ENCODE assay signal across 10 mouse cellular contexts in the genomic region with DNA sequence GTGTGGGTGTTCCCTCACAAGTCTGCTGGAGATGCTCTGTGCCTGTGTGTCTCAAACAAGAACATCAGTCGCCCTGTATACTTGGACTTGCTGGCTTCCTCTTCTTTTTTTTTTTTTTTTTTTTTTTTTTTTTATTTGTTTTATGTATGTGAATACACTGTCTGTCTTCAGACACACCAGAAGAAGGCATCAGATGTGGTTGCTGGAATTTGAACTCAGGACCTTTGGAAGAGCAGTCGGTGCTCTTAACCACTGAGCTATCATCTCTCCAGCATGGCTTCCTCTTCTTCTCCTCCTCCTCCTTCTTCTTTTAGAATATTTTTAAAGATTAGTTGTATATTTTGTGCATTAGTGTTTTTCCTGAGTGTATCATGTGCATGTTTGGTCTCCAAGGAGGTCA. TPM values are rescaled to one million over a fixed set of nuclear protein-coding genes. Genes with fewer than 3 reads are reported as not detected.
DNase-seq lines count a peak whose midpoint lies in the region; ATAC-seq and TF ChIP-seq lines count a peak whose summit lies in the region.
"Had no signal": no experiment of that assay in that cellular context is flagged by ENCODE, and none has a peak within 500 bp of the region (broad histone marks: within the 10 kb centered on the region; RNA-seq: fewer than 3 reads in every experiment).

No protein-coding gene starts in this region.

- H3K4me1 ChIP-seq in lung, embryonic 14.5 days (ENCODE audit: insufficient read depth) = no peaks in the 10 kb centered on the region
- H3K4me1 ChIP-seq in lung, postnatal 0 days (ENCODE audit: insufficient read depth, low read depth, low read length) = no peaks in the 10 kb centered on the region
- no peaks in the 10 kb centered on the region for H3K4me1 ChIP-seq in heart, embryonic 12.5 days (replicated peaks)
- H3K4me1 ChIP-seq in forebrain, embryonic 13.5 days = no peaks in the 10 kb centered on the region

- DNase-seq in adrenal gland, postnatal 10 days = peak; percentile 37
- DNase-seq in adrenal gland, postnatal 14 days = no peak
- peak; percentile 22 for DNase-seq in lung, embryonic 14.5 days
- no peak for DNase-seq in lung, postnatal 0 days (ENCODE audit: low spot score)
- peak; percentile 54 to 87 for DNase-seq in spleen, postnatal 4 days (ENCODE audit: low spot score in 2 of 2)
- DNase-seq: cerebellum, adult 2 months had no signal

- peaks cover 4% of the 10 kb centered on the region for H3K9me3 ChIP-seq in lung, embryonic 14.5 days (ENCODE audit: low read depth, low read length)
- no peaks in the 10 kb centered on the region for H3K9me3 ChIP-seq in lung, postnatal 0 days (ENCODE audit: low read length)
- H3K9me3 ChIP-seq in heart, embryonic 12.5 days (replicated peaks) = peaks cover 3% of the 10 kb centered on the region; the same call in 1 of the 2 replicates
- H3K9me3 ChIP-seq in forebrain, embryonic 13.5 days (replicated peaks) = peaks cover 4% of the 10 kb centered on the region

- no peak for TF ChIP-seq EP300 in lung, postnatal 0 days (IDR thresholded peaks at IDR 0.05)

- ATAC-seq in lung, embryonic 14.5 days (ENCODE audit: insufficient read depth) = no peak
- ATAC-seq in lung, postnatal 0 days = no peak
- 0 out of 2 replicates have a peak, but pooled peaks have one; percentile 72 for ATAC-seq in heart, embryonic 12.5 days (ENCODE audit: insufficient number of reproducible peaks, low FRiP score)
- no peak for ATAC-seq in forebrain, embryonic 13.5 days
- no peak for ATAC-seq in granulocyte monocyte progenitor cell, adult 5-6 weeks (replicated peaks; ENCODE audit: poor library complexity, severe bottlenecking)

- no peak overlapping the region for H3K9ac ChIP-seq in lung, embryonic 14.5 days
- H3K9ac ChIP-seq in lung, postnatal 0 days (replicated peaks; ENCODE audit: low read depth) = no peak overlapping the region
- no peak overlapping the region for H3K9ac ChIP-seq in heart, embryonic 12.5 days
- no peak overlapping the region for H3K9ac ChIP-seq in forebrain, embryonic 13.5 days
- H3K9ac ChIP-seq: limb, embryonic 13.5 days had no signal

- H3K36me3 ChIP-seq in lung, embryonic 14.5 days (ENCODE audit: insufficient read depth) = no peaks in the 10 kb centered on the region
- no peaks in the 10 kb centered on the region for H3K36me3 ChIP-seq in lung, postnatal 0 days (ENCODE audit: insufficient read depth, low read length)
- H3K36me3 ChIP-seq in heart, embryonic 12.5 days = no peaks in the 10 kb centered on the region
- no peaks in the 10 kb centered on the region for H3K36me3 ChIP-seq in forebrain, embryonic 13.5 days (ENCODE audit: poor library complexity, severe bottlenecking)
- H3K36me3 ChIP-seq: limb, embryonic 13.5 days had no signal

- no peak overlapping the region for H3K27ac ChIP-seq in lung, embryonic 14.5 days (ENCODE audit: low read depth)
- no peak overlapping the region for H3K27ac ChIP-seq in lung, postnatal 0 days (ENCODE audit: low read length)
- no peak overlapping the region for H3K27ac ChIP-seq in heart, embryonic 12.5 days (ENCODE audit: poor library complexity, severe bottlenecking)
- H3K27ac ChIP-seq in forebrain, embryonic 13.5 days = no peak overlapping the region
- H3K27ac ChIP-seq: limb, embryonic 13.5 days had no signal

- H3K4me2 ChIP-seq in lung, embryonic 14.5 days = no peak overlapping the region
- H3K4me2 ChIP-seq in lung, postnatal 0 days (replicated peaks; ENCODE audit: low read depth, low read length) = no peak overlapping the region
- H3K4me2 ChIP-seq in heart, embryonic 12.5 days = no peak overlapping the region
- no peak overlapping the region for H3K4me2 ChIP-seq in forebrain, embryonic 13.5 days
- H3K4me2 ChIP-seq: limb, embryonic 13.5 days had no signal

- no peaks in the 10 kb centered on the region for H3K27me3 ChIP-seq in lung, embryonic 14.5 days (ENCODE audit: insufficient read depth, low read length)
- H3K27me3 ChIP-seq in lung, postnatal 0 days (replicated peaks; ENCODE audit: insufficient read depth, low read length) = no peaks in the 10 kb centered on the region
- peaks cover 19% of the 10 kb centered on the region for H3K27me3 ChIP-seq in heart, embryonic 12.5 days (replicated peaks)
- H3K27me3 ChIP-seq in forebrain, embryonic 13.5 days = peaks cover 9% of the 10 kb centered on the region

- no peak for TF ChIP-seq CTCF in lung, embryonic 14.5 days (IDR thresholded peaks at IDR 0.05; ENCODE audit: low read depth)
- TF ChIP-seq CTCF in lung, postnatal 0 days (IDR thresholded peaks at IDR 0.05) = no peak

- H3K4me3 ChIP-seq in lung, embryonic 14.5 days (ENCODE audit: low read depth, low read length) = no peak overlapping the region
- H3K4me3 ChIP-seq in lung, postnatal 0 days (ENCODE audit: low read depth, low read length) = no peak overlapping the region
- no peak overlapping the region for H3K4me3 ChIP-seq in heart, embryonic 12.5 days
- H3K4me3 ChIP-seq in forebrain, embryonic 13.5 days = no peak overlapping the region
- H3K4me3 ChIP-seq: limb, embryonic 13.5 days had no signal

- 82% methylated on average over 2 of the region's 2 CpGs for WGBS in lung, embryonic 14.5 days
- 71% methylated on average over 2 of the region's 2 CpGs for WGBS in lung, postnatal 0 days
- WGBS in heart, embryonic 12.5 days = 69% methylated on average over 2 of the region's 2 CpGs
- WGBS in forebrain, embryonic 13.5 days = 85% methylated on average over 2 of the region's 2 CpGs

RNA-seq across cellular contexts. Expression of gene Trim50, which starts 4.5 kb away (rescaled TPM):
- total RNA-seq in adrenal gland, postnatal 10 days (2021) = not detected
- total RNA-seq in adrenal gland, postnatal 14 days (2021) = not detected in 2 replicates
- polyA plus RNA-seq in lung, embryonic 14.5 days (2014; fragmentation: Nextera tagmentation; extraction: Ambion mirVana) = not detected in 2 replicates
- not detected in 2 replicates for polyA plus RNA-seq in lung, postnatal 0 days (2015; fragmentation: Nextera tagmentation; extraction: Ambion mirVana)
- polyA plus RNA-seq in heart, embryonic 12.5 days (2016; fragmentation: Nextera tagmentation; extraction: Ambion mirVana) = not detected in 2 replicates
- polyA plus RNA-seq in forebrain, embryonic 13.5 days (2015; fragmentation: Nextera tagmentation; extraction: Ambion mirVana) = not detected in 2 replicates
- total RNA-seq in granulocyte monocyte progenitor cell, adult 5-6 weeks (2014; fragmentation: Nextera tagmentation) = not detected in 2 replicates
- total RNA-seq in granulocyte monocyte progenitor cell, adult 5-6 weeks (2017) = not detected in 2 replicates
- polyA plus RNA-seq: limb, embryonic 13.5 days had no signal

RNA-seq across cellular contexts. Expression of gene Fkbp6, which starts 7.7 kb away (rescaled TPM):
- total RNA-seq in adrenal gland, postnatal 10 days (2021) = under 1 TPM in 1 of 2 experiments, not detected in 1; 0.27 TPM
- not detected in 2 replicates for total RNA-seq in adrenal gland, postnatal 14 days (2021)
- polyA plus RNA-seq in lung, embryonic 14.5 days (2014; fragmentation: Nextera tagmentation; extraction: Ambion mirVana) = 0.15 TPM in 1 of 2 replicates, not detected in the other
- not detected in 2 replicates for polyA plus RNA-seq in lung, postnatal 0 days (2015; fragmentation: Nextera tagmentation; extraction: Ambion mirVana)
- polyA plus RNA-seq in heart, embryonic 12.5 days (2016; fragmentation: Nextera tagmentation; extraction: Ambion mirVana) = 0.22 TPM in 1 of 2 replicates, not detected in the other
- polyA plus RNA-seq in forebrain, embryonic 13.5 days (2015; fragmentation: Nextera tagmentation; extraction: Ambion mirVana) = not detected in 2 replicates
- total RNA-seq in granulocyte monocyte progenitor cell, adult 5-6 weeks (2014; fragmentation: Nextera tagmentation) = 0.62 TPM in 1 of 2 replicates, not detected in the other
- 0.34 TPM in 1 of 2 replicates, not detected in the other for total RNA-seq in granulocyte monocyte progenitor cell, adult 5-6 weeks (2017)
- polyA plus RNA-seq: cerebellum, adult 2 months; limb, embryonic 13.5 days had no signal

RNA-seq across cellular contexts. Expression of gene Nsun5, which starts 12.2 kb away (rescaled TPM):
- total RNA-seq in adrenal gland, postnatal 10 days (2021) = 10 to 100 TPM; 17.9 to 22.6 TPM
- 15.7 and 22.7 TPM in 2 replicates for total RNA-seq in adrenal gland, postnatal 14 days (2021)
- polyA plus RNA-seq in lung, embryonic 14.5 days (2014; fragmentation: Nextera tagmentation; extraction: Ambion mirVana) = 26.7 and 30.7 TPM in 2 replicates
- polyA plus RNA-seq in lung, postnatal 0 days (2015; fragmentation: Nextera tagmentation; extraction: Ambion mirVana) = 13.5 and 13.6 TPM in 2 replicates
- 17.4 and 18.1 TPM in 2 replicates for polyA plus RNA-seq in heart, embryonic 12.5 days (2016; fragmentation: Nextera tagmentation; extraction: Ambion mirVana)
- 36.8 and 40.4 TPM in 2 replicates for polyA plus RNA-seq in forebrain, embryonic 13.5 days (2015; fragmentation: Nextera tagmentation; extraction: Ambion mirVana)
- 23.9 and 30.8 TPM in 2 replicates for total RNA-seq in granulocyte monocyte progenitor cell, adult 5-6 weeks (2014; fragmentation: Nextera tagmentation)
- total RNA-seq in granulocyte monocyte progenitor cell, adult 5-6 weeks (2017) = 22.7 and 23.3 TPM in 2 replicates

RNA-seq across cellular contexts. Expression of gene Pom121, which starts 36.8 kb away (rescaled TPM):
- total RNA-seq in adrenal gland, postnatal 10 days (2021) = 10 to 100 TPM; 25.9 to 26.7 TPM
- 26.0 and 28.2 TPM in 2 replicates for total RNA-seq in adrenal gland, postnatal 14 days (2021)
- polyA plus RNA-seq in lung, embryonic 14.5 days (2014; fragmentation: Nextera tagmentation; extraction: Ambion mirVana) = 18.9 and 19.1 TPM in 2 replicates
- 3.9 and 4.7 TPM in 2 replicates for polyA plus RNA-seq in lung, postnatal 0 days (2015; fragmentation: Nextera tagmentation; extraction: Ambion mirVana)
- polyA plus RNA-seq in heart, embryonic 12.5 days (2016; fragmentation: Nextera tagmentation; extraction: Ambion mirVana) = 14.7 and 16.5 TPM in 2 replicates
- polyA plus RNA-seq in forebrain, embryonic 13.5 days (2015; fragmentation: Nextera tagmentation; extraction: Ambion mirVana) = 15.3 and 16.9 TPM in 2 replicates
- 56.9 and 69.3 TPM in 2 replicates for total RNA-seq in granulocyte monocyte progenitor cell, adult 5-6 weeks (2014; fragmentation: Nextera tagmentation)
- total RNA-seq in granulocyte monocyte progenitor cell, adult 5-6 weeks (2017) = 7.2 and 8.8 TPM in 2 replicates

Comparison
In these comparisons a context has a peak if more than half of its experiments do, and no peak if none do; other contexts are left out.
1. DNase-seq: peak in adrenal gland, postnatal 10 days (single experiment), lung, embryonic 14.5 days (single experiment) and spleen, postnatal 4 days (2 of 2); none in adrenal gland, postnatal 14 days (single experiment) and lung, postnatal 0 days (single experiment).